Comparison of ENCODE assay signal across 13 mouse cellular contexts in genomic region chr7:98903884-98904283, GRCm38 (mm10).
DNase-seq lines count a peak whose midpoint lies in the region.
"Had no signal": no experiment of that assay in that cellular context is flagged by ENCODE, and none has a peak within 500 bp of the region (broad histone marks: within the 10 kb centered on the region; RNA-seq: fewer than 3 reads in every experiment).

No protein-coding gene starts in this region.

- H3K27me3 ChIP-seq in limb, embryonic 10.5 days (ENCODE audit: low read depth, poor library complexity, severe bottlenecking), result peaks cover 63% of the 10 kb centered on the region
- H3K27me3 ChIP-seq: liver, embryonic 13.5 days had no signal

- DNase-seq in embryo, embryonic 9.5 days (ENCODE audit: extremely low spot score), result peak; percentile 32
- DNase-seq in embryo, embryonic 10.5 days (ENCODE audit: low spot score), result no peak
- peak; percentile 30 to 44 for DNase-seq in kidney, postnatal 36 days
- no peak for DNase-seq in kidney, postnatal 10 days
- peak; percentile 27 for DNase-seq in NIH3T3 (ENCODE audit: low read depth)
- no peak for DNase-seq in limb, embryonic 10.5 days (ENCODE audit: low spot score)
- DNase-seq in left cerebral cortex, adult 18-20 months (ENCODE audit: low spot score in 2 of 2), result no peak
- DNase-seq in ovary, postnatal 36 days (ENCODE audit: low spot score), result no peak
- DNase-seq: cerebellum, postnatal 36 days; gastrocnemius, postnatal 10 days; liver, embryonic 13.5 days; right cerebral cortex, postnatal 14 days had no signal

- peaks cover 49% of the 10 kb centered on the region for H3K4me1 ChIP-seq in limb, embryonic 10.5 days

- WGBS in limb, embryonic 10.5 days, result 25% methylated on average over 5 of the region's 5 CpGs

- no peaks in the 10 kb centered on the region for H3K9me3 ChIP-seq in limb, embryonic 10.5 days (replicated peaks)
- H3K9me3 ChIP-seq: G1E; liver, embryonic 13.5 days had no signal

- H3K27ac ChIP-seq in limb, embryonic 10.5 days, result 0 out of 2 replicates have a peak overlapping the region, but pooled peaks have one; percentile 15
- H3K27ac ChIP-seq: liver, embryonic 13.5 days had no signal

- H3K4me3 ChIP-seq in limb, embryonic 10.5 days, result no peak overlapping the region
- H3K4me3 ChIP-seq: liver, embryonic 13.5 days had no signal

- peaks cover 3% of the 10 kb centered on the region; the same call in 1 of the 2 replicates for H3K36me3 ChIP-seq in limb, embryonic 10.5 days
- H3K36me3 ChIP-seq: liver, embryonic 13.5 days had no signal

Comparison
In these comparisons a context has a peak if more than half of its experiments do, and no peak if none do; other contexts are left out.
1. DNase-seq: peak in embryo, embryonic 9.5 days (single experiment), kidney, postnatal 36 days (2 of 2) and NIH3T3 (single experiment); none in embryo, embryonic 10.5 days (single experiment), kidney, postnatal 10 days (single experiment), limb, embryonic 10.5 days (single experiment), left cerebral cortex, adult 18-20 months (0 of 2) and ovary, postnatal 36 days (single experiment).